Mouse (Mus musculus) limb, embryonic 14.5 days (tissue): ENCODE data around the gene Srrd. TPM values are rescaled to one million over a fixed set of nuclear protein-coding genes. Genes with fewer than 3 reads are reported as not detected.
A peak's percentile ranks its signal among the peaks of the same experiment; 100 is the strongest.

Experiments
- ATAC-seq: fragments of 200-750 bp; cut with Nextera tagmentation; 2 replicates; pipeline ENCODE4 v1.8.0; 2017; ENCODE audit warnings: low read depth, moderate number of reproducible peaks, moderate TSS enrichment; ENCODE audit not compliant: low FRiP score
- DNase-seq: peaks from one replicate; pipeline ENCODE4 v3.0.0-alpha.2; 2015; ENCODE audit warnings: low spot score
- H3K27ac ChIP-seq: fragments of 300-500 bp; sonication (generic); replicated peaks from 2 replicates; pipeline ENCODE4 v1.5.1; 2014; ENCODE audit warnings: low read depth, mild to moderate bottlenecking, low read length, moderate library complexity, mixed read lengths
- H3K27me3 ChIP-seq: fragments of 300-500 bp; sonication (generic); 2 replicates; pipeline ENCODE4 v1.6.1; 2014; ENCODE audit warnings: low read length, mixed read lengths; ENCODE audit not compliant: control insufficient read depth, insufficient read depth
- H3K36me3 ChIP-seq: fragments of 300-500 bp; sonication (generic); 2 replicates; pipeline ENCODE4 v1.6.1; 2014; ENCODE audit warnings: mild to moderate bottlenecking, low read length, moderate library complexity, mixed read lengths; ENCODE audit not compliant: control insufficient read depth, insufficient read depth
- H3K4me1 ChIP-seq: fragments of 300-500 bp; sonication (generic); 2 replicates; pipeline ENCODE4 v1.6.1; 2014; ENCODE audit warnings: antibody characterized with exemption, low read length, mixed read lengths; ENCODE audit not compliant: control insufficient read depth, insufficient read depth
- H3K4me2 ChIP-seq: fragments of 300-500 bp; sonication (generic); replicated peaks from 2 replicates; pipeline ENCODE4 v1.6.1; 2014; ENCODE audit warnings: low read depth, mild to moderate bottlenecking, low read length, moderate library complexity; ENCODE audit not compliant: severe bottlenecking
- H3K4me3 ChIP-seq: fragments of 300-500 bp; sonication (generic); replicated peaks from 2 replicates; pipeline ENCODE4 v1.5.1; 2014; ENCODE audit warnings: low read length
- H3K9ac ChIP-seq: fragments of 300-500 bp; sonication (generic); 2 replicates; pipeline ENCODE4 v1.6.1; 2014; ENCODE audit warnings: mild to moderate bottlenecking, low read depth, low read length, moderate library complexity; ENCODE audit not compliant: severe bottlenecking
- H3K9me3 ChIP-seq: fragments of 300-500 bp; sonication (generic); 2 replicates; pipeline ENCODE4 v1.6.1; 2016; ENCODE audit warnings: low read length; ENCODE audit not compliant: control insufficient read depth
- POLR2A ChIP-seq: fragments of 200-500 bp; IDR thresholded peaks from 2 replicates; pipeline ENCODE4 v1.8.0; 2012; ENCODE audit warnings: inconsistent platforms, mild to moderate bottlenecking, moderate library complexity, borderline replicate concordance; ENCODE audit not compliant: insufficient read depth, insufficient read length; ENCODE audit errors: extremely low read depth
- WGBS: fragments of 180-500 bp; shearing (Covaris S2); extraction: QIAGEN DNeasy Blood & Tissue Kit; methylation state at CpG from one replicate; pipeline ENCODE4 v1.1.7; 2014; 5-methylcytosine and 5-hydroxymethylcytosine counted together
- polyA plus RNA-seq, 2 experiments: library from polyadenylated mRNA; depleted of rRNA in 1 of 2; stranded (reverse) in 1 of 2; unstranded in 1 of 2; fragments of >200 nt; fragmentation: Nextera tagmentation in 1 of 2; extraction: Ambion mirVana in 1 of 2; gene quantifications; 2 replicates each; pipeline versions ENCODE4 v1.2.1 to v1.2.3; 2012 to 2014

The Srrd gene
- polyA plus RNA-seq, 2 experiments: 43.7 to 60.7 TPM

DNA sequence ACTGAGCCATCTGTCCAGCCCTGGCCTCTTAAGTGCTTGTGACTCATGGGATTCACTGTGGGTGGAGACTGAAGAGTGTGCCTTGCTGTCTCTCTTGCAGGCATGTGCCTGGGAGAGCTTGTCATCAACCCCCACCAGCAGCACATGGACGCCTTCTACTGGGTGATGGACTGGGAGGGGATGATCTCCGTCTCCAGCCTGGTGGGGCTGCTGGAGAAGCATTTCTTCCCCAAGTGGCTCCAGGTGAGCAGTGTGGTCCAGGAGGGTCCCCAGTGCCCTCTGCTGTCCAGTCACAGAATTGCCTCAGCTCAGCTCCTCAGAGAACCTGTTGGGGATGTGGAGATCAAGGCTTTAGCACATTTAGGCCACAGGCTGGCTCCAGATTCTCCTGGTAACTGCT, 7.4 kb downstream of the Srrd start:
- Histone ChIP-seq H3K9ac (no peak overlapping the region), H3K4me3 (no peak overlapping the region), H3K4me1 (no peaks in the 10 kb centered on the region), H3K9me3 (no peaks in the 10 kb centered on the region), H3K27me3 (no peaks in the 10 kb centered on the region), H3K27ac (no peak overlapping the region), H3K4me2 (no peak overlapping the region), H3K36me3 (peaks cover 83% of the 10 kb centered on the region)
- DNase-seq (peak; percentile 15), ATAC-seq (no peak)
- WGBS: 36% methylated on average over 2 of the region's 2 CpGs
- no peak for TF ChIP-seq POLR2A

DNA sequence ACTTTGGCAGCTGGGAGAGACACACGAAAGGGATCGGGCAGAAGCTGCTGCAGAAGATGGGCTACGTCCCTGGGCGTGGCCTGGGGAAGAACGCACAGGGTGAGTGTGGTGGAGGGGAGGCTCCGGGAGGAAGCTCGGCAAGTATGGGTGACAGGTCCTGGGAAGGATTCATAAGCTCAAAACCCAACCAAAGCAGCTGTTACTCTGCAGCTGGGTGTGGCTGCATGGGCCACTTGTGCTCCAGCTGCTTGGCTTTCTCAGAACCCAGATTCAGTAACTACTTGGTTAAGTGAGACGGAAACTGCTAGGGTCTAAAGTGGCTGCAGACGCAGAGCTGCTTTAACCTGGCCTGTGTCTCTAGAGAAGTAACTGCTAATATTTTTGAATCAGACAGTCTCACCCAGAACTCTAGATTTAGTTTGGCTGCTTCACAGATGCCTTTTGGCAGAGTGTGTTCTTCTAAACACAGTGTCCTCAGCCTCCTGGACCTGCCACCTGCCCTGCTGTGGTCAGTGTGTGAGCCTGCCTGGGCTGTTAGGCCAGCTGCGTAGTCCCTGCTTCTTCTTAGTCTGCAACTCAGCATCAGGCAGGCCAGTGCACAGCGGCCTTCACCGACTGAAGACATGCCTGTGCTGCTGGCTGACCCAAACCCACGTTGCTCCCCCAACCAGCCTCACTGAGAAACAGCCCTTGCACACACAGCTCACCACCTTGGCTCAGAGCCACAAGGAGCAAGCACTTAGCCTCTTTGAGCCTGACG, 12.9 kb downstream of the Srrd start:
- no peak for TF ChIP-seq POLR2A
- no peak overlapping the region for H3K9ac ChIP-seq
- ATAC-seq: no peak
- H3K4me2 ChIP-seq: no peak overlapping the region
- H3K27me3 ChIP-seq: no peaks in the 10 kb centered on the region
- peaks cover 67% of the 10 kb centered on the region for H3K36me3 ChIP-seq
- H3K4me3 ChIP-seq: no peak overlapping the region
- WGBS: 92% methylated on average over 14 of the region's 14 CpGs
- no peaks in the 10 kb centered on the region for H3K9me3 ChIP-seq
- no peak for DNase-seq
- no peak overlapping the region for H3K27ac ChIP-seq
- peaks cover 6% of the 10 kb centered on the region for H3K4me1 ChIP-seq

DNA sequence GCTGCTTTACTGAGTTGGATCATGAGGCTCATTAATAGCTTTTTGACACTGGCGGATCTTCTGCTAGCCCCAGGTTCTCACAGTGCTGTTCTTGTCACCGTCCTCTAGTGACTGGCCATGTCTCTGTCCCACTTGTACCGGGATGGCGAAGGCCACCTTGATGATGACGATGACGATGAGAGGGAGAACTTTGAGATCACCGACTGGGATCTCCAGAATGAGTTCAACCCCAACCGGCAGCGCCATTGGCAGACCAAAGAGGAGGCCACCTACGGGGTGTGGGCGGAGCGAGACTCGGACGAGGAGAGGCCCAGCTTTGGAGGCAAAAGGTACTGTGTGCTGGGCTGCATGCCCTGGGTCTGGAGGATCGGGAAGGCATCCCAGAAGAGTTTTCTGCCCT, 15.0 kb downstream of the Srrd start:
- TF ChIP-seq POLR2A: no peak
- Histone ChIP-seq H3K4me3 (no peak overlapping the region), H3K4me1 (peaks cover 6% of the 10 kb centered on the region), H3K9me3 (no peaks in the 10 kb centered on the region), H3K9ac (no peak overlapping the region), H3K27ac (no peak overlapping the region), H3K36me3 (peaks cover 46% of the 10 kb centered on the region), H3K27me3 (no peaks in the 10 kb centered on the region), H3K4me2 (no peak overlapping the region)
- ATAC-seq (no peak), DNase-seq (no peak)
- WGBS: 90% methylated on average over 15 of the region's 15 CpGs

DNA sequence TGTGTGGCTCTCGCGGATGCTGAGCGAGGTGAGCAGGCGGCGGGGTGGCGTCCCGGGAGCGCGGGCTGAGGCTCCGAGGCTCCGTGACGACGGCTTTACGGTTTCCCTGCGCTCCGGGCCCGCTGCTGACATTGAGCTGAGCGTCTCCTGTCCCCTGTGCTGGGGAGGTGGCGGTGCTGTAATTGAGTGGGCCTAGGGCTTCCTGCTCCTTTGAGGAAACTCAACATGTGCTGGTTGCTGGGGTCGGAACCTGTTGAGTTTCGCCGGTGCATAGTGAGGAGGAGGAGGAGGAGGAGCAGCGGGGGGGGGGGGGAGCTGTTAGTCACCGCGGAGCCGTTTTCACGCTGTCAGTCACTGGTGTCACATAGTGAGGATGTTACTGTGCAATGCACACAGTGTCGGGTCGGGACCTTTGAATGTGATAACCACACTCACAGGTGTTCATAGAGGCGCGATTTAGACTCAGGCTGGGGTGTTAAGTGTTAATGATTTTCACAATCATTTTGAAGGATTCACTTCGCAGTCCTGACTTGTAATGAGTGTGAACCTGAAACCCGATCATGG, 16.3 kb downstream of the Srrd start:
- Histone ChIP-seq H3K4me1 (peaks cover 6% of the 10 kb centered on the region), H3K9me3 (no peaks in the 10 kb centered on the region), H3K27me3 (no peaks in the 10 kb centered on the region), H3K4me2 (peak overlapping the region; percentile 65), H3K27ac (no peak overlapping the region), H3K9ac (peak overlapping the region; percentile 67), H3K36me3 (peaks cover 33% of the 10 kb centered on the region), H3K4me3 (peak overlapping the region; percentile 91)
- ATAC-seq (peak; percentile 28), DNase-seq (no peak)
- no peak for TF ChIP-seq POLR2A
- 2% methylated on average over 32 of the region's 33 CpGs for WGBS

DNA sequence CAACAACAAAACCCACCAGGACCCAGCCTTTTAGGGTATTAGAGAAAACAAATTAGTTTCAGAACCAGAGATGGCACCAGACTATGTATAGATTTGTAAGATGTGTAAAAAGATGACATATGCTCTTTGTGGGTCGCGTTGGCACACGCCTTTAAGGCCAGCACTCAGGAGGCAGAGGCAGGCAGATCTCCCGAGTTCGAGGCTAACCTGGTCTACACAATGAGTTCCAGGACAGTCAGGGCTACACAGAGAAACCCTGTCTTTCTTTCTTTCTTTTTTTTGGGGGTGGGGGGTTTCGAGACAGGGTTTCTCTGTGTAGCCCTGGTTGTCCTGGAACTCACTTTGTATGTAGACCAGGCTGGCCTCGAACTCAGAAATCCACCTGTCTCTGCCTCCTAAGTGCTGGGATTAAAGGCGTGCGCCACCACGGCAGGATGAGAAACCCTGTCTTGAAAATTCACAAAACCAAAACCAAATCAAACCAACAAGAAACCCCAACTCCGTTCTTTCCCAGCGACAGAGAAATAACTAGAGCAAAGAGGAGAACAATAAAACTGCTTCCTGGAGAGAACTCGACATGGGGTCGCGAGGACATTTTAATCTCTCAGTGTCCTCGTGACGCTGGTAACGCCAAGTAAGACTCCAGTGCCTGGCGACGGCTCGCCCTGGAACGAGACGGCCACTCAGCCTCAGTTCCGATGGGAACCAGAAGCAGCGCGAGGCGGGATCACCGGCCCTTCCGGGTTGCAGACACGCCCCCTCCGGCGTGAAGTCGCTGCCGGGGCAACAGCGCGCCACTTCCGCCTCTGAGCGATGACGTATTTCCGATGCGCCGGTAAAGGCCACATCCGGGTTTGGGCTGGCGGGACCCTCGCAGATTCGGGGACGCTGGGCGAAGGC, 17.0 kb downstream of the Srrd start, which contains the start of gene Tfip11:
TSS of gene Tfip11 (plus strand) at position 813 of the 900 bp plus-strand sequence.
- peak within 1 kb of the TSS; percentile 67 for H3K9ac ChIP-seq
- DNase-seq: peak; percentile 92
- no peak within 1 kb of the TSS for H3K27ac ChIP-seq
- H3K9me3 ChIP-seq: no peaks in the 10 kb centered on the region
- TF ChIP-seq POLR2A: peak; percentile 88; the same call in 1 of the 2 replicates
- ATAC-seq: peak; percentile 92
- peak within 1 kb of the TSS; percentile 65 for H3K4me2 ChIP-seq
- H3K36me3 ChIP-seq: peaks cover 26% of the 10 kb centered on the region
- no peaks in the 10 kb centered on the region for H3K27me3 ChIP-seq
- H3K4me1 ChIP-seq: peaks cover 6% of the 10 kb centered on the region
- peak within 1 kb of the TSS; percentile 91 for H3K4me3 ChIP-seq
- WGBS: 7% methylated on average over 48 of the region's 48 CpGs
